Mouse (Mus musculus) mouse embryonic stem cell (cell line): ENCODE results near the gene Ifi205.
"Not testable (repeated sequence)": the region's sequence is repeated elsewhere in the genome, so short reads cannot be mapped to it uniquely, and the experiment has no call there.

Experiments used
- in situ Hi-C, 2 experiments: fragments of 300-500 bp; cut with MboI; formaldehyde crosslinking; loops; 1 replicate in 1 of 2; 3 replicates in 1 of 2; pipeline ENCODE4 v1.14.3; 2019 to 2020; ENCODE audit warnings: low sequenced_read_pairs in 2 of 2, low pct_unique_long_range_greater_than_20kb in 1 of 2, mixed read lengths in 1 of 2; ENCODE audit not compliant: unreplicated experiment in 1 of 2

Ifi205 gene

GRCm38 (mm10) chr1:174031698-174032097 is at the start of gene Ifi205:
Gene Ifi205 (minus strand): TSS chr1:174031810.
- in situ Hi-C loops, result no loop called here

GRCm38 (mm10) chr1:174066305-174066704 is 34.7 kb upstream of the Ifi205 start, which contains the start of gene Olfr430:
Gene Olfr430 (plus strand): TSS chr1:174066605.
- in situ Hi-C loops, result no loop called here

GRCm38 (mm10) chr1:174055248-174055647 is 23.6 kb upstream of the Ifi205 start:
- in situ Hi-C loops, result no loop called here

- in situ Hi-C loops, result no loop called here
Observed at GRCm38 (mm10) chr1:174052981-174053380, 21.4 kb upstream of the Ifi205 start.

- in situ Hi-C loops, result no loop called here
Observed at GRCm38 (mm10) chr1:174051931-174052536, 20.4 kb upstream of the Ifi205 start.

- in situ Hi-C loops, result no loop called here
Observed at GRCm38 (mm10) chr1:174051515-174051914, 19.9 kb upstream of the Ifi205 start.

- in situ Hi-C loops, result no loop called here
Observed at GRCm38 (mm10) chr1:174050532-174050931, 18.9 kb upstream of the Ifi205 start.

- in situ Hi-C loops, result loop anchor here in 1 of 2 experiments (10.0 kb wide), 1 partner anchor 75 kb away; no protein-coding TSS in a partner anchor
Observed at GRCm38 (mm10) chr1:174049357-174049756, 17.7 kb upstream of the Ifi205 start.

- in situ Hi-C loops, result loop anchor here in 1 of 2 experiments (10.0 kb wide), 1 partner anchor 74 kb away; no protein-coding TSS in a partner anchor
Observed at GRCm38 (mm10) chr1:174048893-174049292, 17.3 kb upstream of the Ifi205 start, which contains the start of gene Olfr432. Gene Olfr432 (plus strand): TSS chr1:174049205.

GRCm38 (mm10) chr1:174048227-174048626 is 16.6 kb upstream of the Ifi205 start:
- in situ Hi-C loops, result loop anchor here in 1 of 2 experiments (10.0 kb wide), 1 partner anchor 73 kb away; no protein-coding TSS in a partner anchor

- in situ Hi-C loops, result loop anchor here in 1 of 2 experiments (10.0 kb wide), 1 partner anchor 70 kb away; no protein-coding TSS in a partner anchor
Observed at GRCm38 (mm10) chr1:174044431-174044830, 12.8 kb upstream of the Ifi205 start.

- in situ Hi-C loops, result loop anchor here in 1 of 2 experiments (10.0 kb wide), 1 partner anchor 67 kb away; no protein-coding TSS in a partner anchor
Observed at GRCm38 (mm10) chr1:174042091-174042884, 10.7 kb upstream of the Ifi205 start.

GRCm38 (mm10) chr1:174040523-174041177 is 9.0 kb upstream of the Ifi205 start, which contains the start of gene Olfr433:
Gene Olfr433 (plus strand): TSS chr1:174040705.
- in situ Hi-C loops, result loop anchor here in 1 of 2 experiments (10.0 kb wide), 1 partner anchor 66 kb away; no protein-coding TSS in a partner anchor

GRCm38 (mm10) chr1:174038480-174038879 is 6.9 kb upstream of the Ifi205 start:
- in situ Hi-C loops, result no loop called here

GRCm38 (mm10) chr1:174035841-174036240 is 4.2 kb upstream of the Ifi205 start:
- in situ Hi-C loops, result no loop called here

- in situ Hi-C loops, result not testable (repeated sequence)
Observed at GRCm38 (mm10) chr1:174007050-174007449, 24.6 kb downstream of the Ifi205 start.

- in situ Hi-C loops, result not testable (repeated sequence)
Observed at GRCm38 (mm10) chr1:174004352-174005109, 27.1 kb downstream of the Ifi205 start.

- in situ Hi-C loops, result no loop called here
Observed at GRCm38 (mm10) chr1:173995003-173995402, 36.6 kb downstream of the Ifi205 start.
